Mouse (Mus musculus) neural tube, embryonic 15.5 days (tissue): Measurements from ENCODE around the gene Arhgdib. TPM values are rescaled to one million over a fixed set of nuclear protein-coding genes. Genes with fewer than 3 reads are reported as not detected.

Experiments
- ATAC-seq: fragments of 200-750 bp; cut with Nextera tagmentation; 2 replicates; pipeline ENCODE4 v1.8.0; 2017; ENCODE audit warnings: mild to moderate bottlenecking, moderate TSS enrichment, moderate library complexity; ENCODE audit not compliant: low FRiP score
- H3K27ac ChIP-seq: fragments of 300-500 bp; sonication (generic); replicated peaks from 2 replicates; pipeline ENCODE4 v1.5.1; 2015; ENCODE audit warnings: mild to moderate bottlenecking, inconsistent platforms
- H3K27me3 ChIP-seq: fragments of 300-500 bp; sonication (generic); replicated peaks from 2 replicates; pipeline ENCODE4 v1.6.1; 2015; ENCODE audit warnings: inconsistent platforms
- H3K36me3 ChIP-seq: fragments of 300-500 bp; sonication (generic); 2 replicates; pipeline ENCODE4 v1.6.1; 2015; ENCODE audit warnings: inconsistent platforms
- H3K4me1 ChIP-seq: fragments of 300-500 bp; sonication (generic); 2 replicates; pipeline ENCODE4 v1.6.1; 2015; ENCODE audit warnings: inconsistent platforms
- H3K4me2 ChIP-seq: fragments of 300-500 bp; sonication (generic); 2 replicates; pipeline ENCODE4 v1.6.1; 2015; ENCODE audit warnings: inconsistent platforms, mild to moderate bottlenecking, moderate library complexity
- H3K4me3 ChIP-seq: fragments of 300-500 bp; sonication (generic); replicated peaks from 2 replicates; pipeline ENCODE4 v1.5.1; 2015; ENCODE audit warnings: mild to moderate bottlenecking, inconsistent platforms
- H3K9ac ChIP-seq: fragments of 300-500 bp; sonication (generic); replicated peaks from 2 replicates; pipeline ENCODE4 v1.6.1; 2015; ENCODE audit warnings: mild to moderate bottlenecking, inconsistent platforms
- H3K9me3 ChIP-seq: fragments of 300-500 bp; sonication (generic); replicated peaks from 2 replicates; pipeline ENCODE4 v1.6.1; 2016; ENCODE audit warnings: inconsistent platforms
- WGBS: fragments of 180-500 bp; shearing (Covaris S2); methylation state at CpG from one replicate; pipeline ENCODE4 v1.1.7; 2015; ENCODE audit warnings: mixed read lengths; 5-methylcytosine and 5-hydroxymethylcytosine counted together
- polyA plus RNA-seq: library from polyadenylated mRNA; unstranded; fragments of >200 nt; fragmentation: Nextera tagmentation; extraction: Ambion mirVana; gene quantifications from 2 replicates; pipeline ENCODE4 v1.2.1, GENCODE M21; 2015

Arhgdib gene
- polyA plus RNA-seq, 1 experiment from 2014 or later: 13.8 TPM

DNA sequence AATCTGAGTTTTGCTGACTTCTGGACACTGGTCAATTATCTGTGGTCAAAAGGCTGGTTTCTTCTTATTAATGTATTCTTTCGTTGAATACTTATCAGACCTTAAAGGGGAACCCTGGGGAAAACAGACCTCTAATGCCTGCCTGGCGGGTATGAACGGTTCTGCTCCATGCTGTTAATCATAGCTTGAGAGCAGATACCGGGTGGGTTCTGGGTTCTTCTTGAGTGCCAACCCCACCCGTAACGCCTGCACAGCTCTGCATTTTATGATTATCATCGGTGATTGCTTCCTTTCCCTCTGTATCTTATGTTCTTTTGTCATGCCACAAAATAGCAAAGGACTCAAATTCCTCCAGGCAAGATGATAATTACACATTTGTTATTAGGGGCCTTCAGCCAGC is 7.6 kb downstream of the Arhgdib start:
- no peaks in the 10 kb centered on the region for H3K27me3 ChIP-seq
- H3K9me3 ChIP-seq: no peaks in the 10 kb centered on the region
- WGBS: 69% methylated on average over 7 of the region's 7 CpGs
- H3K27ac ChIP-seq: no peak overlapping the region
- 0 out of 2 replicates have a peak, but pooled peaks cover 2% of the 10 kb centered on the region for H3K4me1 ChIP-seq
- H3K9ac ChIP-seq: no peak overlapping the region
- no peak overlapping the region for H3K4me2 ChIP-seq
- no peak overlapping the region for H3K4me3 ChIP-seq
- no peak for ATAC-seq
- H3K36me3 ChIP-seq: no peaks in the 10 kb centered on the region

DNA sequence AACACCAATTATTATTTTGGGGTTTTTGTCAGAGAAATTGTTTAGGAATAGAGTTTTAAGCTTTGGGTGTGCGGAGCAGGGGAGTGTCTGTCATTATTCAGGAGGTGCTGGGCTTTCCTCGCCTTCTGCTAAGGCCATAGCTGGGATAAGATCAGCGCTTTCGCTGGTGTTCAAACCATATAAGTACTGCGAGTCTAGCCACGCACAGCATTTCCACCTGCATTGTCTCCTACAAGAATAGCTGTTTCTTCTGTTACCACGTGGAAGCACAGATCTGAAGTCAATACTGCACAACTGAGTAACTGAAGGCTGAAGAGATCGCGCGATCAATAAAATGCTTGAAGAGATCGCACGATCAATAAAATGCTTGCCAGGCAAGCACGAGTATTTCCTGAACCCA is 10.5 kb downstream of the Arhgdib start:
- H3K27ac ChIP-seq: 0 out of 2 replicates have a peak overlapping the region, but pooled peaks have one; percentile 33
- H3K27me3 ChIP-seq: no peaks in the 10 kb centered on the region
- H3K4me1 ChIP-seq: 0 out of 2 replicates have a peak, but pooled peaks cover 2% of the 10 kb centered on the region
- WGBS: 84% methylated on average over 13 of the region's 13 CpGs
- H3K9ac ChIP-seq: no peak overlapping the region
- ATAC-seq: no peak
- H3K36me3 ChIP-seq: no peaks in the 10 kb centered on the region
- no peak overlapping the region for H3K4me2 ChIP-seq
- H3K9me3 ChIP-seq: no peaks in the 10 kb centered on the region
- H3K4me3 ChIP-seq: no peak overlapping the region

DNA sequence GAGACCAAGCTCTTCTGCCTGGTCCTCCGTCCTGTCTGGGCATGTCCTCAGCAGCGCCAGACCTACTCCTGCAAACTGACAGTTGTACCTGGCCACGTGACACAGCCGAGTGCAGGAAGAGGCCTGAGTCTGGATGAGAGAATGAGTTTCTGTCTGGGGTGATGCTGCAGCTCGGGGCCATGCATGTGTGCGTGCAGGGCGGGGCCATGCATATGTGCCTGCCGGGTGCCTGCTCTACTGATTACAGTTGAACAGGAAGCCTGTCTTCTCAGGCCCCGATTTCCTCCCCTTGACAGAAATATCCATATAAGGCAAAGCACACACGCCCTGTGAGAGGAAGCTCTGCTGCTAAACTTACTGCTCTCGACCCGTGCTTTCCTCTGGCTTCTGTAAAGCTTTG is 11.0 kb downstream of the Arhgdib start:
- peak; percentile 17; the same call in 1 of the 2 replicates for ATAC-seq
- WGBS: 61% methylated on average over 12 of the region's 12 CpGs
- Histone ChIP-seq H3K4me3 (no peak overlapping the region), H3K9me3 (no peaks in the 10 kb centered on the region), H3K9ac (no peak overlapping the region), H3K4me2 (no peak overlapping the region), H3K27me3 (no peaks in the 10 kb centered on the region), H3K4me1 (0 out of 2 replicates have a peak, but pooled peaks cover 2% of the 10 kb centered on the region), H3K36me3 (no peaks in the 10 kb centered on the region), H3K27ac (peak overlapping the region; percentile 33; the same call in 1 of the 2 replicates)

DNA sequence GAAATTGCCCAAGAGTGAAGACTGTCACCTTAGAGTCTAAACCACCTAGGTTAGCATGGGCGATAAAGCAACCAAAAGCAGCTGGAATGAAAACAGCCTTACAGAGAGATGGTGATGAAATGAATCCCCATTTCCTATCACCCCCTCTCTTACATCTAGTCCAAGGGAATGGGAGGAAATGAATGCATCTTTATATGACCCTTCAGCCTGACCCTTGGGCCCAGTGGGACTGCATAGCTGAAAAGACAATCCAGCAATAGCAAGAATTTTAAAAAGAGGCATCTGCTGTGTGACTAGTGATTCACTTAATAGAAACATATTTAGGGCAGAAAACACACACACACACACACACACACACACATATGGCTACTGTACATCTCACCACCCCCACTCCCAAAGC is 14.1 kb downstream of the Arhgdib start:
- no peak overlapping the region for H3K4me2 ChIP-seq
- H3K27me3 ChIP-seq: no peaks in the 10 kb centered on the region; the same call in 1 of the 2 replicates
- no peaks in the 10 kb centered on the region for H3K9me3 ChIP-seq
- no peak overlapping the region for H3K27ac ChIP-seq
- H3K4me1 ChIP-seq: 0 out of 2 replicates have a peak, but pooled peaks cover 2% of the 10 kb centered on the region
- no peak overlapping the region for H3K4me3 ChIP-seq
- H3K9ac ChIP-seq: no peak overlapping the region
- H3K36me3 ChIP-seq: no peaks in the 10 kb centered on the region
- WGBS: 94% methylated on average over 1 of the region's 1 CpGs
- no peak for ATAC-seq

- Histone ChIP-seq H3K4me1 (no peaks in the 10 kb centered on the region), H3K4me2 (no peak overlapping the region), H3K27ac (no peak overlapping the region), H3K9ac (no peak overlapping the region), H3K9me3 (no peaks in the 10 kb centered on the region), H3K36me3 (no peaks in the 10 kb centered on the region), H3K27me3 (no peaks in the 10 kb centered on the region; the same call in 1 of the 2 replicates), H3K4me3 (no peak overlapping the region)
- 75% methylated on average over 8 of the region's 8 CpGs for WGBS
- ATAC-seq: no peak
Observed at GRCm38 (mm10) chr6:136925049-136925448, 16.6 kb downstream of the Arhgdib start.

- no peak within 1 kb of the TSS for H3K9ac ChIP-seq
Observed at GRCm38 (mm10) chr6:136923532-136923931, 18.2 kb downstream of the Arhgdib start, which contains the start of gene Pde6h. Pde6h (plus strand) TSS chr6:136923832.

GRCm38 (mm10) chr6:136922871-136923270 is 18.8 kb downstream of the Arhgdib start:
- ATAC-seq: no peak
- 90% methylated on average over 7 of the region's 7 CpGs for WGBS
- H3K9ac ChIP-seq: no peak overlapping the region
- H3K27me3 ChIP-seq: no peaks in the 10 kb centered on the region; the same call in 1 of the 2 replicates
- no peaks in the 10 kb centered on the region for H3K36me3 ChIP-seq
- H3K4me2 ChIP-seq: no peak overlapping the region
- H3K27ac ChIP-seq: no peak overlapping the region
- no peak overlapping the region for H3K4me3 ChIP-seq
- no peaks in the 10 kb centered on the region for H3K9me3 ChIP-seq
- no peaks in the 10 kb centered on the region for H3K4me1 ChIP-seq

More at GRCm38 (mm10) chr6:136923532-136923931, 18.2 kb downstream of the Arhgdib start, which contains the start of gene Pde6h:
- 87% methylated on average over 8 of the region's 8 CpGs for WGBS
- no peaks in the 10 kb centered on the region for H3K36me3 ChIP-seq
- no peaks in the 10 kb centered on the region; the same call in 1 of the 2 replicates for H3K27me3 ChIP-seq
- no peak for ATAC-seq
- no peak within 1 kb of the TSS for H3K4me2 ChIP-seq
- no peaks in the 10 kb centered on the region for H3K9me3 ChIP-seq
- no peak within 1 kb of the TSS for H3K4me3 ChIP-seq
- no peaks in the 10 kb centered on the region for H3K4me1 ChIP-seq
- no peak within 1 kb of the TSS for H3K27ac ChIP-seq

- Histone ChIP-seq H3K27me3 (no peaks in the 10 kb centered on the region; the same call in 1 of the 2 replicates), H3K4me3 (no peak within 1 kb of the TSS), H3K36me3 (no peaks in the 10 kb centered on the region), H3K4me1 (no peaks in the 10 kb centered on the region), H3K9me3 (no peaks in the 10 kb centered on the region), H3K27ac (no peak within 1 kb of the TSS), H3K9ac (no peak within 1 kb of the TSS), H3K4me2 (no peak within 1 kb of the TSS)
- no peak for ATAC-seq
- WGBS: 74% methylated on average over 5 of the region's 5 CpGs
Observed at GRCm38 (mm10) chr6:136922080-136922479, 19.6 kb downstream of the Arhgdib start, which contains the start of gene Erp27. Erp27 (minus strand) TSS chr6:136922180.

GRCm38 (mm10) chr6:136921601-136922000 is 20.1 kb downstream of the Arhgdib start:
- H3K36me3 ChIP-seq: no peaks in the 10 kb centered on the region
- no peaks in the 10 kb centered on the region for H3K4me1 ChIP-seq
- 82% methylated on average over 7 of the region's 7 CpGs for WGBS
- no peak overlapping the region for H3K9ac ChIP-seq
- ATAC-seq: no peak
- H3K27me3 ChIP-seq: no peaks in the 10 kb centered on the region; the same call in 1 of the 2 replicates
- H3K9me3 ChIP-seq: no peaks in the 10 kb centered on the region
- H3K27ac ChIP-seq: no peak overlapping the region
- no peak overlapping the region for H3K4me2 ChIP-seq
- no peak overlapping the region for H3K4me3 ChIP-seq

DNA sequence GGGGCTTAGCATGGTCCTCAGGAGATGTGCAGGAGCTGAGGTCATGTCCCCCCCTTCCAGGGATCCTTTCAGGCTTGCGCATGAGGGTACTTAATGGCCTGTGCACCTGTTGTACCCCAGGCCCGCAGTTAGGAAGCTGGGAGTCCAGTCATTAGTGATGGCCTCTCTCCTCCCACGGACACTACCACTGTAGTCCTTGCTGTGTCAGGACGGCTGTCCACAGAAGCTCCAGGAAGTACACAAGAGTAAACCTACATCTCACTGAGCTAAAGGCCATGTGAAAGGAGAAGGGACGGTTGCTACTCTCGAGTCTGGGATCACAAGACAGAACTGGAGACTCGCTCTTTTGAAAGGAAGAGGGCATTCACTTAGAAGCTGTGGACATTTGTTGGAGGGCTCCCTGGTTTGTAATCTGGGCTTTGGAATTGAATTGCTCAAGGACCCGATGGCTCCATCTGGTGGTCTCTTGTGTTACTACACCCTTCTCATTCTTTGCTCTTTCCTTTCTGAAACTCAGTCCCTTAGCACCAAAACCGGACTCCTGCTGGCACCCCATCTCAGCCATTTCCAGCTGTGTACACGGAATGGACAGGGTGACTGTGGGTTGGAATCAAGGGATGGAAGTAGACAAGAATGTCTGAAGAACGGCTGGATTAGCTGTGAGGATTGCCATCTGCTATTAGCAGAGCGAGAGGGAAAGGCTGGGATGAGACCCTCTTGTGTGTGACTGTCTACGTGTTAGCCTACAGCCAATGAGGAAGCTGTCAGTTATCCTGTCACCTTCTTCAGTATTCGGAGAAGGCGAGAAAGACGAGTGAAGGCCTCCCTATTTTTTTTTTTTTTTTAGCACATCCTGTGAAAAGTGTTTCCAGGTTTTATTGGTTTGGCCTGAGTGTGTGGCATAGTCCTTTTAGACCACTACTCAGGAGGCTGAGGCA is 21.1 kb downstream of the Arhgdib start:
- H3K27me3 ChIP-seq: no peaks in the 10 kb centered on the region; the same call in 1 of the 2 replicates
- H3K36me3 ChIP-seq: no peaks in the 10 kb centered on the region
- no peak overlapping the region for H3K9ac ChIP-seq
- WGBS: 43% methylated on average over 16 of the region's 16 CpGs
- H3K4me1 ChIP-seq: no peaks in the 10 kb centered on the region
- ATAC-seq: no peak
- H3K4me3 ChIP-seq: no peak overlapping the region
- no peak overlapping the region for H3K27ac ChIP-seq
- H3K9me3 ChIP-seq: no peaks in the 10 kb centered on the region
- no peak overlapping the region for H3K4me2 ChIP-seq

DNA sequence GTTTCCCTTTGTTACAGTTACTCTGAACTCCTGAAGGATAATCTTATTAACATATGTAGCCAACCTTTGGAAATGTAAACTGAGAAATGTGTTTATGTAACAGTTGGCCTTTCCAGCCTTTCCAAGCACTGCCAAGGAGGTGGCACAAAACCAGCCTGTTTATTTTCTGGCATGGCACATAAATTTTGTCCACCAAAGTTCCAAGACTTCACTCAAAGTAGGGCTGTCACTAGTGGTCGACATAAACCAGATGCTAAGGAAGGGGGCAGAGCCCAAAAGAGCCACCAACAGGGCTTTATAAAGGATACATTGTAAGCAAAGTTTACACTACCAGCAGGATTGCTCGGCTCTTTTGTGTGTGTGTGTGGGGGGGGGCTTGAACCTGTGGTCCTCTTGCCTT is 23.8 kb downstream of the Arhgdib start:
- Histone ChIP-seq H3K27ac (no peak overlapping the region), H3K4me1 (peaks cover 9% of the 10 kb centered on the region), H3K36me3 (no peaks in the 10 kb centered on the region), H3K4me3 (no peak overlapping the region), H3K27me3 (no peaks in the 10 kb centered on the region; the same call in 1 of the 2 replicates), H3K9me3 (no peaks in the 10 kb centered on the region), H3K4me2 (no peak overlapping the region), H3K9ac (no peak overlapping the region)
- 0% methylated on average over 2 of the region's 2 CpGs for WGBS
- ATAC-seq: no peak
